Mouse (Mus musculus): ENCODE measurements around the gene Olfr536. TPM values are rescaled to one million over a fixed set of nuclear protein-coding genes. Genes with fewer than 3 reads are reported as not detected.

The Olfr536 gene
- polyA plus RNA-seq (2012; rRNA removed), result not detected in 2 replicates

DNA sequence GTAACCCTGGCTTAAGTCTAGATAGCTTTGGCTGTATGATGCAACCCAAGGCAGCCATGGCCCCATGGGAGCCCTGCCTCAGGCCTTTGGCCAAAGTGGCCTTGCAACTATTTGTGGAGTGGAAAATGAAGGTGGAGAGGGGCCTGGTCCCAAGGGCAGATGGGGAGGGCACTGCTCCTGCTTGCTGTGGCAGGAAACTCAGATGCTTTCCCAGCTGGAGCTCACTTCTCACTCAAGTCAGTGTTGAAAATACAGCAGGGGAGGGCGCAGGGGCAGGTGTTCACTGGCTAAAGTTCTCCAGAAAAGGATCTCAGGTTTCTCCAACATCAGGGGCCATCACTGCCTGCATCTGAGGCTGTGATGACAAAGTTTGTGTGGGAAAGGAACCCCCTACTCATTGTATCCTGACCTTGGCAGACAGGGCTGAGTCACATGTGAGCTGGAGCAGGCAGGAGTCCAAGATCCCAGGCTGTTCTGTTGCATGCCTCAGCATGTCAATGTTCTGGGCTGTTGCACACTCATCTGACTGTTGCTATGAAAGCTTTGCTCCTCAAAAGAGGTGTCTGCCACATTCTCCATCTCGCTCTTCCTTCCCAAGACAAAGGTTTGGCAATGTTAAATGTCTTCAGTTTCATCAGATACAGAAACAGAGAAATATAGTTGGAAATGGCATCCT is at the start of gene Olfr536:
TSS of gene Olfr536 (minus strand) at position 51 of the 676 bp plus-strand sequence.

DNA sequence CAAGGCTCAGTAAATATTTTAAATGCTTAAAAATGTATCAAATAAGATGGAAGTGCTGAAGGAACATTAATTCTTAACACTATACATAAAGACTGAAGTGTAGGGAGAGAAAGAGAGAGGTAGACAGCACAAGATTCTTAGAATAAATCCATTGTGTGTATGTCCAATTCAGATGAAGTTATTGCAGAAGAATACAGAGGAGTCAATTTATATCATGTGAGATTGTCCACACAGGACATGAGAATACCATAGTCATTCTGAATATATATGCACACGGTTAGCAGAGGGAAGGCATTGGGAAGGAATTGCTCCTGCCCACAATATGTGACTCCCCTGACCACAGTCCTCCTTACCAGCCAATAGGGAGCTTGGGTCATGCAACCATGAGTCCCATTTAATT is 23.3 kb downstream of the Olfr536 start, which contains the start of gene Olfr535:
TSS of gene Olfr535 (plus strand) at position 301 of the 400 bp plus-strand sequence.

DNA sequence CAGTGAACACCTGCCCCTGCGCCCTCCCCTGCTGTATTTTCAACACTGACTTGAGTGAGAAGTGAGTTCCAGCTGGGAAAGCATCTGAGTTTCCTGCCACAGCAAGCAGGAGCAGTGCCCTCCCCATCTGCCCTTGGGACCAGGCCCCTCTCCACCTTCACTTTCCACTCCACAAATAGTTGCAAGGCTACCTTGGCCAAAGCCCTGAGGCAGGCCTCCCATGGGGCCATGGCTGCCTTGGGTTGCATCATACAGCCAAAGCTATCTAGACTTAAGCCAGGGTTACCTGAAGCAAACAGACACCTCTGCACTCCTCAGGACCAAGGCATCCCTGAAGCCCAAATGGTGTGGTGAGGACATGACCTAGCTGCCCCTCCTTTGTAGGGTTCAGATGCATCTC is 44.1 kb downstream of the Olfr536 start, which contains the start of gene Olfr533:
TSS of gene Olfr533 (plus strand) at position 301 of the 400 bp plus-strand sequence.

Other genes starting within 250 kb of the Olfr536 start
- gene Olfr525, start 186.5 kb downstream of the Olfr536 start, polyA plus RNA-seq (2012; rRNA removed), result not detected in 2 replicates
- not detected in 2 replicates for gene Olfr527, start 173.4 kb downstream of the Olfr536 start, polyA plus RNA-seq (2012; rRNA removed)
- gene Olfr60, start 145.7 kb downstream of the Olfr536 start, polyA plus RNA-seq (2012; rRNA removed), result 0.29 and 0.58 TPM in 2 replicates
- not detected in 2 replicates for gene Olfr530, start 131.1 kb downstream of the Olfr536 start, polyA plus RNA-seq (2012; rRNA removed)
- not detected in 2 replicates for gene Olfr531, start 104.5 kb downstream of the Olfr536 start, polyA plus RNA-seq (2012; rRNA removed)
- not detected in 2 replicates for gene Olfr532, start 85.8 kb downstream of the Olfr536 start, polyA plus RNA-seq (2012; rRNA removed)
- gene Olfr533, start 44.0 kb downstream of the Olfr536 start, polyA plus RNA-seq (2012; rRNA removed), result not detected in 2 replicates
- not detected in 2 replicates for gene Olfr535, start 23.2 kb downstream of the Olfr536 start, polyA plus RNA-seq (2012; rRNA removed)
- not detected in 2 replicates for gene Olfr538, start 60.5 kb upstream of the Olfr536 start, polyA plus RNA-seq (2012; rRNA removed)
- gene Olfr46, start 93.9 kb upstream of the Olfr536 start, polyA plus RNA-seq (2012; rRNA removed), result not detected in 2 replicates
- not detected in 2 replicates for gene Olfr61, start 121.6 kb upstream of the Olfr536 start, polyA plus RNA-seq (2012; rRNA removed)
- gene Olfr53, start 139.1 kb upstream of the Olfr536 start, polyA plus RNA-seq (2012; rRNA removed), result not detected in 2 replicates
- gene Olfr539, start 152.5 kb upstream of the Olfr536 start, polyA plus RNA-seq (2012; rRNA removed), result not detected in 2 replicates
- not detected in 2 replicates for gene Olfr45, start 174.6 kb upstream of the Olfr536 start, polyA plus RNA-seq (2012; rRNA removed)
- not detected in 2 replicates for gene Olfr541, start 189.9 kb upstream of the Olfr536 start, polyA plus RNA-seq (2012; rRNA removed)